Mouse (Mus musculus) CH12.LX (cell line): ENCODE measurements around the gene Helz.

Experiments
- CHD1 ChIP-seq: IDR thresholded peaks from 2 replicates; pipeline ENCODE4 v1.6.1; 2012; ENCODE audit warnings: low read depth, low read length, improper control_type of control experiment, inconsistent platforms
- CTCF ChIP-seq, 2 experiments: IDR thresholded peaks in 1 of 2; conservative IDR thresholded peaks in 1 of 2; 2 replicates each; pipeline ENCODE4 v1.5.1; 2011 to 2012; ENCODE audit warnings: low read depth in 2 of 2, low read length in 2 of 2, improper control_type of control experiment in 1 of 2, inconsistent platforms in 1 of 2, mild to moderate bottlenecking in 1 of 2, moderate library complexity in 1 of 2
- E2F4 ChIP-seq: IDR thresholded peaks from 2 replicates; pipeline ENCODE4 v1.6.1; 2011; ENCODE audit warnings: low read depth, low read length, improper control_type of control experiment; ENCODE audit not compliant: insufficient replicate concordance
- EP300 ChIP-seq: IDR thresholded peaks from 2 replicates; pipeline ENCODE4 v1.6.1; 2011; ENCODE audit warnings: low read length, improper control_type of control experiment
- MXI1 ChIP-seq: IDR thresholded peaks from 2 replicates; pipeline ENCODE4 v1.6.1; 2011; ENCODE audit warnings: mild to moderate bottlenecking, low read depth, low read length, improper control_type of control experiment
- MYC ChIP-seq: IDR thresholded peaks from 2 replicates; pipeline ENCODE4 v1.6.1; 2011; ENCODE audit warnings: low read depth, mild to moderate bottlenecking, improper control_type of control experiment, low read length
- POLR2A ChIP-seq: IDR thresholded peaks from 2 replicates; pipeline ENCODE4 v1.6.1; 2011; ENCODE audit warnings: low read depth, mild to moderate bottlenecking, improper control_type of control experiment, low read length
- UBTF ChIP-seq: IDR thresholded peaks from 2 replicates; pipeline ENCODE4 v1.6.1; 2012; ENCODE audit warnings: low read depth, mild to moderate bottlenecking, inconsistent platforms, low read length, improper control_type of control experiment, moderate library complexity
- USF1 ChIP-seq: IDR thresholded peaks from 2 replicates; pipeline ENCODE4 v1.6.1; 2014; ENCODE audit warnings: low read depth, mild to moderate bottlenecking, inconsistent platforms, low read length, improper control_type of control experiment
- USF2 ChIP-seq: conservative IDR thresholded peaks from 2 replicates; pipeline ENCODE4 v1.6.1; 2011; ENCODE audit warnings: low read depth, low read length, improper control_type of control experiment
- ZKSCAN1 ChIP-seq: IDR thresholded peaks from 2 replicates; pipeline ENCODE4 v1.6.1; 2012; ENCODE audit warnings: low read depth, inconsistent platforms, low read length, improper control_type of control experiment, borderline replicate concordance

GRCm38 (mm10) chr11:107639657-107640056 is 91.9 kb downstream of the Helz start:
- TF ChIP-seq USF2 (no peak), USF1 (no peak), POLR2A (no peak), CTCF (conservative IDR thresholded peaks at IDR 0.05 in 1 of 2, IDR thresholded peaks at IDR 0.05 in 1 of 2; ENCODE audit: low read depth in 2 of 2, low read length in 2 of 2) (no peak), UBTF (no peak), CHD1 (no peak), MXI1 (no peak), EP300 (no peak), ZKSCAN1 (no peak), E2F4 (no peak), MYC (no peak)
